Mouse (Mus musculus) limb, embryonic 14.5 days (tissue): ENCODE data around the gene Hmx3. TPM values are rescaled to one million over a fixed set of nuclear protein-coding genes. Genes with fewer than 3 reads are reported as not detected.

Source experiments
- ATAC-seq: fragments of 200-750 bp; cut with Nextera tagmentation; 2 replicates; pipeline ENCODE4 v1.8.0; 2017; ENCODE audit warnings: low read depth, moderate number of reproducible peaks, moderate TSS enrichment; ENCODE audit not compliant: low FRiP score
- DNase-seq: peaks from one replicate; pipeline ENCODE4 v3.0.0-alpha.2; 2015; ENCODE audit warnings: low spot score
- H3K27ac ChIP-seq: fragments of 300-500 bp; sonication (generic); replicated peaks from 2 replicates; pipeline ENCODE4 v1.5.1; 2014; ENCODE audit warnings: low read depth, mild to moderate bottlenecking, low read length, moderate library complexity, mixed read lengths
- H3K27me3 ChIP-seq: fragments of 300-500 bp; sonication (generic); 2 replicates; pipeline ENCODE4 v1.6.1; 2014; ENCODE audit warnings: low read length, mixed read lengths; ENCODE audit not compliant: control insufficient read depth, insufficient read depth
- H3K36me3 ChIP-seq: fragments of 300-500 bp; sonication (generic); 2 replicates; pipeline ENCODE4 v1.6.1; 2014; ENCODE audit warnings: mild to moderate bottlenecking, low read length, moderate library complexity, mixed read lengths; ENCODE audit not compliant: control insufficient read depth, insufficient read depth
- H3K4me1 ChIP-seq: fragments of 300-500 bp; sonication (generic); 2 replicates; pipeline ENCODE4 v1.6.1; 2014; ENCODE audit warnings: antibody characterized with exemption, low read length, mixed read lengths; ENCODE audit not compliant: control insufficient read depth, insufficient read depth
- H3K4me2 ChIP-seq: fragments of 300-500 bp; sonication (generic); replicated peaks from 2 replicates; pipeline ENCODE4 v1.6.1; 2014; ENCODE audit warnings: low read depth, mild to moderate bottlenecking, low read length, moderate library complexity; ENCODE audit not compliant: severe bottlenecking
- H3K4me3 ChIP-seq: fragments of 300-500 bp; sonication (generic); replicated peaks from 2 replicates; pipeline ENCODE4 v1.5.1; 2014; ENCODE audit warnings: low read length
- H3K9ac ChIP-seq: fragments of 300-500 bp; sonication (generic); 2 replicates; pipeline ENCODE4 v1.6.1; 2014; ENCODE audit warnings: mild to moderate bottlenecking, low read depth, low read length, moderate library complexity; ENCODE audit not compliant: severe bottlenecking
- H3K9me3 ChIP-seq: fragments of 300-500 bp; sonication (generic); 2 replicates; pipeline ENCODE4 v1.6.1; 2016; ENCODE audit warnings: low read length; ENCODE audit not compliant: control insufficient read depth
- POLR2A ChIP-seq: fragments of 200-500 bp; IDR thresholded peaks from 2 replicates; pipeline ENCODE4 v1.8.0; 2012; ENCODE audit warnings: inconsistent platforms, mild to moderate bottlenecking, moderate library complexity, borderline replicate concordance; ENCODE audit not compliant: insufficient read depth, insufficient read length; ENCODE audit errors: extremely low read depth
- WGBS: fragments of 180-500 bp; shearing (Covaris S2); extraction: QIAGEN DNeasy Blood & Tissue Kit; methylation state at CpG from one replicate; pipeline ENCODE4 v1.1.7; 2014; 5-methylcytosine and 5-hydroxymethylcytosine counted together
- polyA plus RNA-seq, 2 experiments: library from polyadenylated mRNA; depleted of rRNA in 1 of 2; stranded (reverse) in 1 of 2; unstranded in 1 of 2; fragments of >200 nt; fragmentation: Nextera tagmentation in 1 of 2; extraction: Ambion mirVana in 1 of 2; gene quantifications; 2 replicates each; pipeline versions ENCODE4 v1.2.1 to v1.2.3; 2012 to 2014

The Hmx3 gene
- polyA plus RNA-seq, 2 experiments = 0.04 TPM; not detected in 1

GRCm38 (mm10) chr7:131585551-131585950 is 42.9 kb downstream of the Hmx3 start:
- Histone ChIP-seq H3K27ac (no peak overlapping the region), H3K9me3 (no peaks in the 10 kb centered on the region), H3K36me3 (no peaks in the 10 kb centered on the region), H3K27me3 (no peaks in the 10 kb centered on the region), H3K4me2 (no peak overlapping the region), H3K4me1 (no peaks in the 10 kb centered on the region), H3K4me3 (no peak overlapping the region), H3K9ac (no peak overlapping the region)
- TF ChIP-seq POLR2A = no peak
- 61% methylated on average over 5 of the region's 5 CpGs for WGBS
- DNase-seq (no peak), ATAC-seq (no peak)

Other genes with a start within 250 kb of the Hmx3 start
- 0.08 and 0.32 TPM in 2 replicates for gene Cuzd1, start 220.6 kb upstream of the Hmx3 start, polyA plus RNA-seq (2012; rRNA removed)
- gene Cuzd1, start 220.6 kb upstream of the Hmx3 start, polyA plus RNA-seq (2014; fragmentation: Nextera tagmentation; extraction: Ambion mirVana) = 0.11 TPM in 1 of 2 replicates, not detected in the other
- gene Fam24b, start 213.4 kb upstream of the Hmx3 start, polyA plus RNA-seq (2012; rRNA removed) = 0.40 and 0.78 TPM in 2 replicates
- gene Fam24b, start 213.4 kb upstream of the Hmx3 start, polyA plus RNA-seq (2014; fragmentation: Nextera tagmentation; extraction: Ambion mirVana) = not detected in 2 replicates
- not detected in 2 replicates for gene Fam24a, start 209.0 kb upstream of the Hmx3 start, polyA plus RNA-seq (2012; rRNA removed)
- 0.40 TPM in 1 of 2 replicates, not detected in the other for gene Fam24a, start 209.0 kb upstream of the Hmx3 start, polyA plus RNA-seq (2014; fragmentation: Nextera tagmentation; extraction: Ambion mirVana)
- gene 2310057M21Rik, start 180.1 kb upstream of the Hmx3 start, polyA plus RNA-seq (2012; rRNA removed) = 15.0 and 15.4 TPM in 2 replicates
- gene 2310057M21Rik, start 180.1 kb upstream of the Hmx3 start, polyA plus RNA-seq (2014; fragmentation: Nextera tagmentation; extraction: Ambion mirVana) = 19.6 and 26.4 TPM in 2 replicates
- gene Pstk, start 171.7 kb upstream of the Hmx3 start, polyA plus RNA-seq (2012; rRNA removed) = 72.1 and 77.7 TPM in 2 replicates
- gene Pstk, start 171.7 kb upstream of the Hmx3 start, polyA plus RNA-seq (2014; fragmentation: Nextera tagmentation; extraction: Ambion mirVana) = 70.4 and 71.5 TPM in 2 replicates
- gene Ikzf5, start 132.3 kb upstream of the Hmx3 start, polyA plus RNA-seq (2012; rRNA removed) = 14.3 and 18.1 TPM in 2 replicates
- gene Ikzf5, start 132.3 kb upstream of the Hmx3 start, polyA plus RNA-seq (2014; fragmentation: Nextera tagmentation; extraction: Ambion mirVana) = 16.2 and 17.2 TPM in 2 replicates
- gene Acadsb, start 132.3 kb upstream of the Hmx3 start, polyA plus RNA-seq (2012; rRNA removed) = 16.3 and 25.4 TPM in 2 replicates
- gene Acadsb, start 132.3 kb upstream of the Hmx3 start, polyA plus RNA-seq (2014; fragmentation: Nextera tagmentation; extraction: Ambion mirVana) = 83.1 and 88.9 TPM in 2 replicates
- 0.09 TPM in 1 of 2 replicates, not detected in the other for gene Hmx2, start 5.9 kb downstream of the Hmx3 start, polyA plus RNA-seq (2012; rRNA removed)
- not detected in 2 replicates for gene Hmx2, start 5.9 kb downstream of the Hmx3 start, polyA plus RNA-seq (2014; fragmentation: Nextera tagmentation; extraction: Ambion mirVana)
- 169 and 185 TPM in 2 replicates for gene Bub3, start 17.4 kb downstream of the Hmx3 start, polyA plus RNA-seq (2012; rRNA removed)
- gene Bub3, start 17.4 kb downstream of the Hmx3 start, polyA plus RNA-seq (2014; fragmentation: Nextera tagmentation; extraction: Ambion mirVana) = 188 and 189 TPM in 2 replicates